Mouse (Mus musculus) brain, embryonic 14.5 days (tissue): Measurements from ENCODE around the gene Pip4k2a.

ENCODE experiments used
- CTCF ChIP-seq: fragments of 200-500 bp; IDR thresholded peaks from 2 replicates; pipeline ENCODE4 v1.5.1; 2012; ENCODE audit warnings: inconsistent platforms, mild to moderate bottlenecking, moderate library complexity, borderline replicate concordance; ENCODE audit not compliant: insufficient read depth, insufficient read length; ENCODE audit errors: extremely low read depth
- POLR2A ChIP-seq: fragments of 200-500 bp; IDR thresholded peaks from 2 replicates; pipeline ENCODE4 v1.6.1; 2012; ENCODE audit warnings: mild to moderate bottlenecking, inconsistent platforms, borderline replicate concordance; ENCODE audit not compliant: poor library complexity, insufficient read depth, insufficient read length, severe bottlenecking; ENCODE audit errors: extremely low read depth

DNA sequence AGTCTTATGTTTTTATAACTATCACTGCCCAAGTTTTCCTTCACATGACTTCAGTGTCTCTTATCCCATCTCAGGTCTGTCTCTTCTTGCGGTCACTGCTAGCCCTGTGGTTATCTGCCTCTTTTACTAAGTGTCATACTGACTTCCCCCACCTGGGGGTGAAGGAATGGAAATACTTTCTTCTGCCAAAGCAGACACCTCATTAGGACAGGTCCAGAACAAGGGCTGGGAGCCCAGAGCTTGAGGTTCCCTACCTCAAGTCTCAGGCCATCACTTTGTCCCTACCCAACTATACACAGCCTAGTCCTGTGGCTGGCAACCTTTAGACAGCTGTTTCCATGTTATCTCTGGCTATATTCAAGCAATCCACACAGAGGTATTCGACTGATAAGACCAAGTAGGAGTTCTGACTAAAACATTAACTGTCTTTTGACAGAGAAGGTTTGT, 62.3 kb downstream of the Pip4k2a start:
- TF ChIP-seq POLR2A (no peak), CTCF (no peak)
